11 mouse cellular contexts compared by ENCODE assay signal in the genomic region with DNA sequence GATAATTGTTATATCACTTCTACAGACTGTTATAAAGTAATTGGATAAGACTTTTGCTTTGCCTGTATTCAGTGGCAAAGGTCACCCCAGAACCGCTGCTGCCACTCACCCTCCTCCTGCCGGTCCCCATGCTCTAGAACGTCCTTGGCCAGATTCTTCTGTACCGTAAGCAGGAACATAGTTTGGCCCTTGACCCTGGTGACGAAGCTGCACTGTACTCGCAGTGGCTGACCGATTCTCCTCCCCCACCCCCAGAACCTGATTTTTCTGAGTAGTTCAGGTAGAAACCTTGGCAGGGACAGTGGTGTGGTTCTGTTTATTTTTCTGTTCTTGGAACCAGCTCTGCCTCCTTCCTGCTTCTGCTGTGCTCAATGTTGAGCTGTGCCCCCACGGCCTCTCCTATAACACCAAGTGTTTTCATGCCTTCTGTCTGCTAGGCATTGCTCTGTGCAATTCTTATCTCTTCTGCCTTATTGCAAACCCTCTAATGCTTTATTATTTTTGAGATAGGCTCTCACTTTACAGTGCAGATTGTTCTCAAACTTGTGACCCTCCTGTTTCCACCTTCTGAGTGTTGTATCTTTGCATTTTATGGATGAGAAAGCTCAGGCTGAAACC. TPM values are rescaled to one million over a fixed set of nuclear protein-coding genes. Genes with fewer than 3 reads are reported as not detected.
DNase-seq lines count a peak whose midpoint lies in the region; ATAC-seq and TF ChIP-seq lines count a peak whose summit lies in the region.
"Had no signal": no experiment of that assay in that cellular context is flagged by ENCODE, and none has a peak within 500 bp of the region (broad histone marks: within the 10 kb centered on the region; RNA-seq: fewer than 3 reads in every experiment).

No protein-coding gene starts in this region.

- no peaks in the 10 kb centered on the region for H3K36me3 ChIP-seq in liver, adult 2 months (ENCODE audit: control insufficient read depth, insufficient read depth, low read length)
- H3K36me3 ChIP-seq in liver, embryonic 12.5 days: no peaks in the 10 kb centered on the region
- H3K36me3 ChIP-seq in stomach, postnatal 0 days (ENCODE audit: control insufficient read depth, insufficient read depth, low read length): no peaks in the 10 kb centered on the region
- H3K36me3 ChIP-seq in forebrain, embryonic 14.5 days (ENCODE audit: control insufficient read depth, insufficient read depth, low read length): no peaks in the 10 kb centered on the region

- TF ChIP-seq POLR2A in liver, adult 2 months (IDR thresholded peaks at IDR 0.05; ENCODE audit: extremely low read depth, insufficient read depth, low read length): no peak

- peak overlapping the region; percentile 59 for H3K9ac ChIP-seq in liver, adult 2 months (ENCODE audit: low read depth, low read length)
- H3K9ac ChIP-seq in liver, embryonic 12.5 days: no peak overlapping the region
- no peak overlapping the region for H3K9ac ChIP-seq in stomach, postnatal 0 days (ENCODE audit: low read length)
- no peak overlapping the region for H3K9ac ChIP-seq in forebrain, embryonic 14.5 days (ENCODE audit: low read length)

- 11% methylated on average over 8 of the region's 8 CpGs for WGBS in liver, adult 2 months
- 48% methylated on average over 8 of the region's 8 CpGs for WGBS in liver, embryonic 12.5 days (ENCODE audit: insufficient replicate concordance)
- 47% methylated on average over 8 of the region's 8 CpGs for WGBS in stomach, postnatal 0 days
- WGBS in forebrain, embryonic 14.5 days: 82% methylated on average over 8 of the region's 8 CpGs

- peaks cover 57% of the 10 kb centered on the region for H3K4me1 ChIP-seq in liver, adult 2 months (ENCODE audit: control insufficient read depth, insufficient read depth, low read length)
- peaks cover 48% of the 10 kb centered on the region for H3K4me1 ChIP-seq in liver, embryonic 12.5 days
- peaks cover 16% of the 10 kb centered on the region for H3K4me1 ChIP-seq in stomach, postnatal 0 days (replicated peaks; ENCODE audit: control insufficient read depth, insufficient read depth)
- H3K4me1 ChIP-seq in forebrain, embryonic 14.5 days (ENCODE audit: control insufficient read depth, insufficient read depth, low read length): peaks cover 37% of the 10 kb centered on the region

- DNase-seq in liver, adult 2 months (ENCODE audit: extremely low read depth, low read depth, low spot score): peak; percentile 99
- DNase-seq in liver: no peak
- DNase-seq in kidney, adult 18-20 months: peak; percentile 86
- peak; percentile 63 for DNase-seq in stomach, postnatal 0 days (ENCODE audit: low spot score)
- DNase-seq in forebrain, embryonic 14.5 days (ENCODE audit: low spot score): no peak
- DNase-seq in left cerebral cortex, adult 9 months (ENCODE audit: low spot score in 2 of 2): no peak
- no peak for DNase-seq in ovary, postnatal 14 days (ENCODE audit: low spot score)

- H3K79me2 ChIP-seq in liver, adult 2 months (ENCODE audit: control insufficient read depth, insufficient read depth, low read length): peaks cover 32% of the 10 kb centered on the region; the same call in 1 of the 2 replicates

- no peak for TF ChIP-seq EP300 in stomach, postnatal 0 days (optimal IDR thresholded peaks at IDR 0.05)

- no peaks in the 10 kb centered on the region for H3K9me3 ChIP-seq in liver, embryonic 12.5 days (replicated peaks)
- no peaks in the 10 kb centered on the region for H3K9me3 ChIP-seq in stomach, postnatal 0 days (ENCODE audit: control insufficient read depth, low read length)
- no peaks in the 10 kb centered on the region for H3K9me3 ChIP-seq in forebrain, embryonic 14.5 days (replicated peaks; ENCODE audit: control insufficient read depth, low read length)

- H3K4me3 ChIP-seq in liver, adult 2 months (ENCODE audit: insufficient read depth, low read depth, low read length): no peak overlapping the region
- no peak overlapping the region for H3K4me3 ChIP-seq in liver, embryonic 12.5 days
- no peak overlapping the region for H3K4me3 ChIP-seq in stomach, postnatal 0 days (ENCODE audit: low read depth, low read length)
- H3K4me3 ChIP-seq in forebrain, embryonic 14.5 days (ENCODE audit: low read depth, low read length): no peak overlapping the region

- peak overlapping the region; percentile 86 for H3K27ac ChIP-seq in liver, adult 2 months (replicated peaks; ENCODE audit: insufficient read depth, low read depth, low read length)
- peak overlapping the region; percentile 71; the same call in 1 of the 2 replicates for H3K27ac ChIP-seq in liver, embryonic 12.5 days
- H3K27ac ChIP-seq in stomach, postnatal 0 days (replicated peaks): peak overlapping the region; percentile 18; the same call in 1 of the 2 replicates
- no peak overlapping the region for H3K27ac ChIP-seq in forebrain, embryonic 14.5 days (ENCODE audit: low read depth, low read length)

- TF ChIP-seq CTCF in liver, adult 2 months (IDR thresholded peaks at IDR 0.05; ENCODE audit: low read depth, low read length): no peak
- no peak for TF ChIP-seq CTCF in stomach, postnatal 0 days (IDR thresholded peaks at IDR 0.05; ENCODE audit: low read depth)

- no peaks in the 10 kb centered on the region for H3K27me3 ChIP-seq in liver, adult 2 months (ENCODE audit: control insufficient read depth, insufficient read depth, low read length)
- no peaks in the 10 kb centered on the region for H3K27me3 ChIP-seq in liver, embryonic 12.5 days (replicated peaks)
- no peaks in the 10 kb centered on the region for H3K27me3 ChIP-seq in stomach, postnatal 0 days (ENCODE audit: control insufficient read depth, insufficient read depth, low read length)
- no peaks in the 10 kb centered on the region for H3K27me3 ChIP-seq in forebrain, embryonic 14.5 days (replicated peaks; ENCODE audit: control insufficient read depth, insufficient read depth, low read length)

- no peak for ATAC-seq in liver, embryonic 12.5 days
- peak; percentile 58; the same call in 1 of the 2 replicates for ATAC-seq in stomach, postnatal 0 days (ENCODE audit: low FRiP score, low TSS enrichment)
- no peak for ATAC-seq in forebrain, embryonic 14.5 days

- no peak overlapping the region for H3K4me2 ChIP-seq in liver, embryonic 12.5 days
- H3K4me2 ChIP-seq in stomach, postnatal 0 days (replicated peaks; ENCODE audit: low read depth): no peak overlapping the region
- no peak overlapping the region for H3K4me2 ChIP-seq in forebrain, embryonic 14.5 days (ENCODE audit: low read length)

RNA-seq across cellular contexts. Expression of a gene that starts 7.0 kb away (rescaled TPM):
- 27.8 and 34.6 TPM in 2 replicates for total RNA-seq in liver, adult 2 months (2014; rRNA removed)
- polyA plus RNA-seq in liver, adult 2 months (2012; rRNA removed): 10.6 and 15.9 TPM in 2 replicates
- polyA plus RNA-seq in liver, embryonic 12.5 days (2016; fragmentation: Nextera tagmentation; extraction: Ambion mirVana): 7.4 and 8.7 TPM in 2 replicates
- 8.3 and 8.8 TPM in 2 replicates for polyA plus RNA-seq in stomach, postnatal 0 days (2015; fragmentation: Nextera tagmentation; extraction: Ambion mirVana)
- 6.8 and 8.0 TPM in 2 replicates for polyA plus RNA-seq in forebrain, embryonic 14.5 days (2014; fragmentation: Nextera tagmentation; extraction: Ambion mirVana)

RNA-seq across cellular contexts. Expression of a gene that starts 33.4 kb away (rescaled TPM):
- total RNA-seq in liver, adult 2 months (2014; rRNA removed): not detected in 2 replicates
- not detected in 2 replicates for polyA plus RNA-seq in liver, adult 2 months (2012; rRNA removed)
- not detected in 2 replicates for polyA plus RNA-seq in liver, embryonic 12.5 days (2016; fragmentation: Nextera tagmentation; extraction: Ambion mirVana)
- polyA plus RNA-seq in stomach, postnatal 0 days (2015; fragmentation: Nextera tagmentation; extraction: Ambion mirVana): not detected in 2 replicates
- not detected in 2 replicates for polyA plus RNA-seq in forebrain, embryonic 14.5 days (2014; fragmentation: Nextera tagmentation; extraction: Ambion mirVana)
- total RNA-seq: left cerebral cortex, postnatal 10 days had no signal
- polyA plus RNA-seq: brain, embryonic 14.5 days; heart, embryonic 16.5 days had no signal

Comparison
In these comparisons a context has a peak if more than half of its experiments do, and no peak if none do; other contexts are left out.
1. DNase-seq: peak in liver, adult 2 months (single experiment), kidney, adult 18-20 months (single experiment) and stomach, postnatal 0 days (single experiment); none in liver (single experiment), forebrain, embryonic 14.5 days (single experiment), left cerebral cortex, adult 9 months (0 of 2) and ovary, postnatal 14 days (single experiment).